Mouse (Mus musculus): ENCODE results near the gene Rsph9. TPM values are rescaled to one million over a fixed set of nuclear protein-coding genes. Genes with fewer than 3 reads are reported as not detected.

Rsph9 gene
- polyA plus RNA-seq (2014; fragmentation: Nextera tagmentation; extraction: Ambion mirVana) = 30.9 and 46.7 TPM in 2 replicates

DNA sequence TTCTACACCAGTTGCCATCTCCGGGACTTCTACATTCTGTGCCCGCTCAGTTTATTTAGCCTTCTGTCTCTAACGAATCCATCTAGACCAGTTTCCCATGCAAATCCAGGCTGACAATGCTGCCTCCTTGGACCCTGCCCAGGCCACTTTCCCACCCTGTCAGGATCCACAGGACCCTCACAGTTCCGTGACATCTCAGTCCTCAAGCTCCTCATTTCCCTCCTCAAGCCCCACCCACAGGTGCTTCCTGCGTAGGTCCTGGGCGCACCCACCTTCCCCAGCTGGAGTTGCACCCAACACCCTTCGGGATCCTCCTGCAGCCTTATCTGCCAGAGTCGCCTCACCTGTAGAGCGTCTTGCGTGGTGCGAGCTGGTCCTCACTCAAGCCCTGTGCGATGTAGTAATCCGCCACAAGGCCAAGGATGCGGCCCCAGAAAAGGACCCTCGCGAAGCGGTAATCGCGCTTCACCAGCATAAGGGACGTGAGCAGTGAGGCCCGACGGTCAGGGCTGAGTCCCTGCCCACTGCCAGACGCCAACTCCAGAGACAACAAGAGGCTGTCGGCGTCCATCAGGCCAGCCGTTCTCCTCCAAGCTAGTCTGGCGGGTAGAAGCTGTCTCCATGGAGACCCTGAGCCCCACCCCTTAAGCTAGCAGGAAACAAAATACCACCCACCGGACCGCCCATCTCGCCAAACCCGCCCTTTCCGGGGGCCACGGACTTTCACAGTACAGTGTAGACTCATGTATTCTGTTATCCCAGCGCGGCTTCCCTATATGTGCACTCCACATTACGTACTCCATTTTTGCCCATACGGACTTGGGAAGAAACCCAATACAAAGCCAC is at the start of gene Rsph9:
Rsph9 (minus strand) TSS at position 639 of the 846 bp plus-strand sequence.
- 8% methylated on average over 37 of the region's 37 CpGs for WGBS
- H3K9ac ChIP-seq (replicated peaks; ENCODE audit: low read depth, low read length) = peak within 1 kb of the TSS; percentile 51
- peak; percentile 91 for ATAC-seq (ENCODE audit: low read depth)
- peaks cover 9% of the 10 kb centered on the region for H3K36me3 ChIP-seq (ENCODE audit: control insufficient read depth, insufficient read depth, low read length)
- no peaks in the 10 kb centered on the region for H3K9me3 ChIP-seq (ENCODE audit: control insufficient read depth, low read length)
- H3K4me1 ChIP-seq (ENCODE audit: control insufficient read depth, insufficient read depth, low read length) = 0 out of 2 replicates have a peak, but pooled peaks cover 8% of the 10 kb centered on the region
- no peaks in the 10 kb centered on the region for H3K27me3 ChIP-seq (ENCODE audit: control insufficient read depth, insufficient read depth, low read length)
- peak within 1 kb of the TSS; percentile 57 for H3K4me2 ChIP-seq (ENCODE audit: low read depth, low read length)
- peak within 1 kb of the TSS; percentile 28 for H3K4me3 ChIP-seq (ENCODE audit: low read depth, low read length)
- H3K27ac ChIP-seq (ENCODE audit: low read depth, low read length) = no peak within 1 kb of the TSS

DNA sequence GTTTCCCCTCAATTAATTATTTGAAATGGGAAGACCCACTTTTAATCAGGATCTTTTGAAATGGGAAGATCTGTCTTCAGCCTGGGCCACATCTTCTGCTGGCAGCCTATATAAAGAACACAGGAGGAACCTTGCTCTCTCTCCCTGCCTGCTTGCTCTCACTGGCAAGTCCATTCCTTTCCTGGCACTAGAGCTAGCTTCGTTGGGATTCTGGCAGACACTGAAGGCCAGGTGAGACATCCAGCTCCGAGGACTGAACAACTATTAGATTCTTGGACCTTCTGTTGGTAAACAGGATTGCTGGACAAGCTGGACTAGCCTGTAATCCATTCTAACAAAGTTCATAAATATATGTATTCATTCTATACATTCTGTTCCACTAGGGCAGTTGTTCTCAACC is 44.8 kb upstream of the Rsph9 start:
- Histone ChIP-seq H3K27me3 (ENCODE audit: control insufficient read depth, insufficient read depth, low read length) (no peaks in the 10 kb centered on the region), H3K27ac (ENCODE audit: low read depth, low read length) (no peak overlapping the region), H3K9ac (replicated peaks; ENCODE audit: low read depth, low read length) (no peak overlapping the region), H3K36me3 (ENCODE audit: control insufficient read depth, insufficient read depth, low read length) (peaks cover 22% of the 10 kb centered on the region), H3K9me3 (ENCODE audit: control insufficient read depth, low read length) (no peaks in the 10 kb centered on the region), H3K4me3 (ENCODE audit: low read depth, low read length) (no peak overlapping the region), H3K4me1 (ENCODE audit: control insufficient read depth, insufficient read depth, low read length) (no peaks in the 10 kb centered on the region), H3K4me2 (ENCODE audit: low read depth, low read length) (no peak overlapping the region)
- 95% methylated on average over 2 of the region's 2 CpGs for WGBS
- no peak for ATAC-seq (ENCODE audit: low read depth)

DNA sequence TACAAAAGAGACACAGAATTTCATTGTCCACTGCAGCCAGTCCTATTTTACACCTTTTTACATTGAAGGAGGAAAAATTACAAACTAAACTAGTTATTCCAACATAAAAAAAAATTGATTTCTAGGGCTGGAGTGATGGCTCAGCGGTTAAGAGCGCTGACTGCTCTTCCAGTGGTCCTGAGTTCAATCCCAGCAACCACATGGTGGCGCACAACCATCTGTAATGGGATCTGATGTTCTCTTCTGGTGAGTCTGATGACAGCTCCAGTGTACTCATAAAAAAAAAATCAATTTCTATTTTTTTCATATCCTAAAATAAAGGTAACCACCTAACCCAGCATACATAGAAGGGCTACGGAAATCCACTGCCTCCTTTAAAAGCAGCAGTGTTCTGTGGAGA is 38.3 kb upstream of the Rsph9 start:
- no peaks in the 10 kb centered on the region for H3K9me3 ChIP-seq (ENCODE audit: control insufficient read depth, low read length)
- no peak for ATAC-seq (ENCODE audit: low read depth)
- no peak overlapping the region for H3K4me3 ChIP-seq (ENCODE audit: low read depth, low read length)
- 89% methylated on average over 4 of the region's 4 CpGs for WGBS
- H3K9ac ChIP-seq (replicated peaks; ENCODE audit: low read depth, low read length) = no peak overlapping the region
- no peaks in the 10 kb centered on the region for H3K4me1 ChIP-seq (ENCODE audit: control insufficient read depth, insufficient read depth, low read length)
- H3K36me3 ChIP-seq (ENCODE audit: control insufficient read depth, insufficient read depth, low read length) = peaks cover 44% of the 10 kb centered on the region
- H3K27me3 ChIP-seq (ENCODE audit: control insufficient read depth, insufficient read depth, low read length) = no peaks in the 10 kb centered on the region
- no peak overlapping the region for H3K4me2 ChIP-seq (ENCODE audit: low read depth, low read length)
- H3K27ac ChIP-seq (ENCODE audit: low read depth, low read length) = no peak overlapping the region

DNA sequence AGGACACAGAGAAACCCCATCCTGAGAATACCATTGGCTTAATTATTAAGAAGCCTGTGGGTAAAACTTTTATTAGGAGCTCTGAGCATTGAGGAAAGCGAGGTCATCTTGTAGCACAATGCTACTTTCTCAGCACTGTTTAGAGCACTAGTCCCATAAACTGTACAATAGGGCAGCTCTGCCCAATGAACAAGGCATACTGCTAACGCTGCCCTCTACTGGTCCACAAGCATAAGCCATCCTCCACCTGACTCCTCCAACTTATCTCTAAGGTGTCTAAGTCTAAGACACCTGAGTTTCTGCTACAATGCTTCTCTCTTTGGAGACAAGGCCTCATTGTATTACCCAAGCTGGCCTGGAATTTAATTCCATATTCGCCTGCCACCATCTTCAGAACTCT is 26.5 kb upstream of the Rsph9 start:
- H3K27ac ChIP-seq (ENCODE audit: low read depth, low read length) = no peak overlapping the region
- H3K9ac ChIP-seq (replicated peaks; ENCODE audit: low read depth, low read length) = no peak overlapping the region
- peak; percentile 53; the same call in 1 of the 2 replicates for ATAC-seq (ENCODE audit: low read depth)
- no peak overlapping the region for H3K4me3 ChIP-seq (ENCODE audit: low read depth, low read length)
- H3K27me3 ChIP-seq (ENCODE audit: control insufficient read depth, insufficient read depth, low read length) = no peaks in the 10 kb centered on the region
- WGBS = 77% methylated on average over 3 of the region's 3 CpGs
- no peak overlapping the region for H3K4me2 ChIP-seq (ENCODE audit: low read depth, low read length)
- H3K9me3 ChIP-seq (ENCODE audit: control insufficient read depth, low read length) = no peaks in the 10 kb centered on the region
- H3K4me1 ChIP-seq (ENCODE audit: control insufficient read depth, insufficient read depth, low read length) = no peaks in the 10 kb centered on the region
- peaks cover 62% of the 10 kb centered on the region for H3K36me3 ChIP-seq (ENCODE audit: control insufficient read depth, insufficient read depth, low read length)

DNA sequence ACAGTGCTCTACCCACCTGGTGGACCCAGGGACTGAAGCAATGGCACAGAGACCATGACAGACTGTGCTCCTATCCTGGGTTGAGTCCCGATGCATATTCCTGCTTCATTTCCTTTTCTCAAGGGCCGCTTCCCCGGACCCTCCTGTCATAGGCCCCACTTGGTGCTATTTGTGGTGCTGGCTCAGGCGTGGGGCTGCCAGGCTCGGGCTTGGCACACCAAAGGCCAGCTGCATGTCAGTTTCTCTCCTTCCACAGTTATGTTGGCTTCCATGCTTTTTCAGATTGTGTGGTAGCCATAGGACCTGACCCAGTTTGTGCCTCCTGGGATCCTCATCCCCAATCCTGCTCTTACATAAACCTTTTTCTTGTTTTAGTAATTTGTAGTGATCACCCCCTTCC is 24.8 kb upstream of the Rsph9 start:
- Histone ChIP-seq H3K4me2 (ENCODE audit: low read depth, low read length) (no peak overlapping the region), H3K9me3 (ENCODE audit: control insufficient read depth, low read length) (no peaks in the 10 kb centered on the region), H3K27ac (ENCODE audit: low read depth, low read length) (no peak overlapping the region), H3K27me3 (ENCODE audit: control insufficient read depth, insufficient read depth, low read length) (no peaks in the 10 kb centered on the region), H3K36me3 (ENCODE audit: control insufficient read depth, insufficient read depth, low read length) (peaks cover 70% of the 10 kb centered on the region), H3K9ac (replicated peaks; ENCODE audit: low read depth, low read length) (no peak overlapping the region), H3K4me3 (ENCODE audit: low read depth, low read length) (no peak overlapping the region), H3K4me1 (ENCODE audit: control insufficient read depth, insufficient read depth, low read length) (no peaks in the 10 kb centered on the region)
- no peak for ATAC-seq (ENCODE audit: low read depth)
- WGBS = 97% methylated on average over 5 of the region's 5 CpGs

DNA sequence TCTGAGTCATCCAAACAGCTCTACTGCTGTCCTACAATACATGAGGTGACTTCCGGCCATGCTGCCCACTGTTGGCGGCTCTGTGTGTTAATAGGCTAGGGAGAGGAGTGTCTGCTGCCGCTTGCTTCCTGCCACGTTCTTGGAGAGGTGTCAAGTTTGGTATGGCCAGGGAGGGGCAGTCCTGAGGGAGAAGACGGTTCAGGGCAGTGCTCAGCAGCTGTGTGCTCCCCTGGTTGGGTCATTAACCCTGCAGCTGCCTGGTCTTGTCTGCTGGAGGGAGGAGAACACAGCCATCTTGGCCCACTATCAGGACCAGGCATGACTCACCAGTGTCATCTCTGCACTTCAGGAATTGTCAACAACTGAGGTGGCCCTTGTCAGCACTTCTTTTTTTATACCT is 24.3 kb upstream of the Rsph9 start:
- ATAC-seq (ENCODE audit: low read depth) = no peak
- no peaks in the 10 kb centered on the region for H3K27me3 ChIP-seq (ENCODE audit: control insufficient read depth, insufficient read depth, low read length)
- H3K36me3 ChIP-seq (ENCODE audit: control insufficient read depth, insufficient read depth, low read length) = peaks cover 70% of the 10 kb centered on the region
- no peaks in the 10 kb centered on the region for H3K9me3 ChIP-seq (ENCODE audit: control insufficient read depth, low read length)
- no peak overlapping the region for H3K27ac ChIP-seq (ENCODE audit: low read depth, low read length)
- H3K4me3 ChIP-seq (ENCODE audit: low read depth, low read length) = no peak overlapping the region
- H3K4me2 ChIP-seq (ENCODE audit: low read depth, low read length) = no peak overlapping the region
- no peak overlapping the region for H3K9ac ChIP-seq (replicated peaks; ENCODE audit: low read depth, low read length)
- 60% methylated on average over 5 of the region's 5 CpGs for WGBS
- no peaks in the 10 kb centered on the region for H3K4me1 ChIP-seq (ENCODE audit: control insufficient read depth, insufficient read depth, low read length)

DNA sequence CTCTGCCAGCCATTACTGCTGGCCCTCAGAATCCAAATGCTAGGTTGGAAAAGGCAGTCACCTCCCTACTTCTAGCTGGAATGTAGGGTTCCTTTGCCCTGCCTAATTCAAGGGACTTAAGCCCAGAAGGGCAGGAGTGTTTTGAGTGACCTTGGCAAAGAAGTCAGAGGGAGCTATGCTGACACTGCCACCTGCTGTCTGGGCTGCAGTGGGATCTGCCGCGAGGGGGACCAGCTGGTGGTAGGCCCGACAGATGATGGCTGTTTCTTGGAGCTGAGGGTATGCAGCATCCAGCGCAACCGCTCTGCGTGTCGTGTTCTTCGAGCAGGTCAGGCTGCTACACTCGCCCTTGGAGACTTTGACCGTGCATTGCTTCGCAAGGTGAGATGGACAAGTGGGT is 23.0 kb upstream of the Rsph9 start:
- no peaks in the 10 kb centered on the region for H3K9me3 ChIP-seq (ENCODE audit: control insufficient read depth, low read length)
- no peak overlapping the region for H3K4me3 ChIP-seq (ENCODE audit: low read depth, low read length)
- WGBS = 87% methylated on average over 11 of the region's 11 CpGs
- H3K36me3 ChIP-seq (ENCODE audit: control insufficient read depth, insufficient read depth, low read length) = peaks cover 62% of the 10 kb centered on the region
- H3K4me1 ChIP-seq (ENCODE audit: control insufficient read depth, insufficient read depth, low read length) = no peaks in the 10 kb centered on the region
- ATAC-seq (ENCODE audit: low read depth) = no peak
- no peak overlapping the region for H3K9ac ChIP-seq (replicated peaks; ENCODE audit: low read depth, low read length)
- no peak overlapping the region for H3K27ac ChIP-seq (ENCODE audit: low read depth, low read length)
- no peaks in the 10 kb centered on the region for H3K27me3 ChIP-seq (ENCODE audit: control insufficient read depth, insufficient read depth, low read length)
- H3K4me2 ChIP-seq (ENCODE audit: low read depth, low read length) = no peak overlapping the region

DNA sequence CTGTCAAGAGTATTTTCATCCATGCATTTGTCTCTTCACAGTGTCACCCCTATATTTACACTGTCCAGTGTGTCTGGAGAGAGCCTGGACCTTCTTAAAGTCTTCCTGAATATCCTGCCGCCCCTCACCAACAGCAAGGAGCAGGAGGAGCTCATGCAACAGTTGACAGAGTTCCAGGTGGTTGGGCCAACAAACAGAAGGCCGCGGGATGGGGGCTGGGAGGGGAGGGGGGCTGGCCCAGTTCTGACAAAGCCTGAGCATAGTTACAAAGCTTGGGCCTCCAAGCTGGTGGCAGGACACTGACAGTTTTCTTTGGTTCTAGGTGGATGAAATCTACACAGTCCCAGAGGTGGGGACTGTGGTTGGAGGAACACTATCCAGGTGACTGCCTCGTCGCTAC is 22.3 kb upstream of the Rsph9 start:
- Histone ChIP-seq H3K9me3 (ENCODE audit: control insufficient read depth, low read length) (no peaks in the 10 kb centered on the region), H3K4me1 (ENCODE audit: control insufficient read depth, insufficient read depth, low read length) (peaks cover 6% of the 10 kb centered on the region; the same call in 1 of the 2 replicates), H3K4me2 (ENCODE audit: low read depth, low read length) (no peak overlapping the region), H3K27me3 (ENCODE audit: control insufficient read depth, insufficient read depth, low read length) (no peaks in the 10 kb centered on the region), H3K4me3 (ENCODE audit: low read depth, low read length) (no peak overlapping the region), H3K36me3 (ENCODE audit: control insufficient read depth, insufficient read depth, low read length) (peaks cover 57% of the 10 kb centered on the region), H3K9ac (replicated peaks; ENCODE audit: low read depth, low read length) (no peak overlapping the region), H3K27ac (ENCODE audit: low read depth, low read length) (no peak overlapping the region)
- whole genome bisulfite sequencing = 89% methylated on average over 5 of the region's 5 CpGs
- ATAC-seq (ENCODE audit: low read depth) = no peak

DNA sequence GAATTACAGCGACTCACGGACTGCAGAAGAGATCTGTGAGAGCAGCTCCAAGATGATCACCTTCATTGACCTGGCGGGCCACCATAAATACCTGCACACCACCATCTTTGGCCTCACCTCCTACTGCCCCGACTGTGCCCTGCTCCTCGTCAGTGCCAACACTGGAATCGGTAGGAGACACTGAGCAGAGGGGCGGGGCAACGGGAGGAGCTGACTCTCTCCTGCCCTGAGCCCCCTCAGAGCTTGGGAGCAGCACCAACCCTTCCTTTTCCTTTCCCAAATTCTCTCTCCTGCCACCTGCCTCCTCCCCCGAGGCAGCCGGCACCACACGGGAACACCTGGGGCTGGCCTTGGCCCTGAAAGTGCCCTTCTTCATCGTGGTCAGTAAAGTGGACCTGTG is 21.4 kb upstream of the Rsph9 start:
- peaks cover 54% of the 10 kb centered on the region for H3K36me3 ChIP-seq (ENCODE audit: control insufficient read depth, insufficient read depth, low read length)
- WGBS = 90% methylated on average over 12 of the region's 12 CpGs
- ATAC-seq (ENCODE audit: low read depth) = no peak

More for the DNA sequence above, 21.4 kb upstream of the Rsph9 start:
- no peak overlapping the region for H3K27ac ChIP-seq (ENCODE audit: low read depth, low read length)
- H3K9ac ChIP-seq (replicated peaks; ENCODE audit: low read depth, low read length) = no peak overlapping the region
- no peaks in the 10 kb centered on the region for H3K27me3 ChIP-seq (ENCODE audit: control insufficient read depth, insufficient read depth, low read length)
- H3K4me3 ChIP-seq (ENCODE audit: low read depth, low read length) = no peak overlapping the region
- peaks cover 6% of the 10 kb centered on the region; the same call in 1 of the 2 replicates for H3K4me1 ChIP-seq (ENCODE audit: control insufficient read depth, insufficient read depth, low read length)
- no peaks in the 10 kb centered on the region for H3K9me3 ChIP-seq (ENCODE audit: control insufficient read depth, low read length)
- H3K4me2 ChIP-seq (ENCODE audit: low read depth, low read length) = no peak overlapping the region
